Mouse (Mus musculus) intestine, postnatal 0 days (tissue): ENCODE measurements at regions not wholly inside any gene's neighbourhood (a gene's known extent, or its start where the extent isn't known, plus 50 kb on each side); places are given as distances from the start of the nearest gene placed in this dataset.

Source experiments
- ATAC-seq: fragments of 200-750 bp; cut with Nextera tagmentation; 2 replicates; pipeline ENCODE4 v1.8.0; 2017; ENCODE audit warnings: mild to moderate bottlenecking, moderate TSS enrichment, moderate library complexity
- H3K27ac ChIP-seq: fragments of 300-500 bp; sonication (generic); 2 replicates; pipeline ENCODE4 v1.5.1; 2014; ENCODE audit warnings: mild to moderate bottlenecking, low read depth, low read length, moderate library complexity
- H3K27me3 ChIP-seq: fragments of 300-500 bp; sonication (generic); replicated peaks from 2 replicates; pipeline ENCODE4 v1.6.1; 2014; ENCODE audit warnings: low read length, mixed read lengths; ENCODE audit not compliant: control insufficient read depth, insufficient read depth
- H3K36me3 ChIP-seq: fragments of 300-500 bp; sonication (generic); 2 replicates; pipeline ENCODE4 v1.6.1; 2014; ENCODE audit warnings: mild to moderate bottlenecking, moderate library complexity; ENCODE audit not compliant: control insufficient read depth, insufficient read depth
- H3K4me1 ChIP-seq: fragments of 300-500 bp; sonication (generic); replicated peaks from 2 replicates; pipeline ENCODE4 v1.6.1; 2014; ENCODE audit warnings: antibody characterized with exemption, low read length, mixed read lengths; ENCODE audit not compliant: control insufficient read depth, insufficient read depth
- H3K4me2 ChIP-seq: fragments of 300-500 bp; sonication (generic); replicated peaks from 2 replicates; pipeline ENCODE4 v1.6.1; 2014; ENCODE audit warnings: low read depth, mild to moderate bottlenecking, moderate library complexity
- H3K4me3 ChIP-seq: fragments of 300-500 bp; sonication (generic); 2 replicates; pipeline ENCODE4 v1.5.1; 2014; ENCODE audit warnings: low read depth, low read length
- H3K9ac ChIP-seq: fragments of 300-500 bp; sonication (generic); 2 replicates; pipeline ENCODE4 v1.6.1; 2014; ENCODE audit warnings: mild to moderate bottlenecking, low read depth, low read length
- H3K9me3 ChIP-seq: fragments of 300-500 bp; sonication (generic); 2 replicates; pipeline ENCODE4 v1.6.1; 2016; ENCODE audit warnings: mixed run types; ENCODE audit not compliant: control insufficient read depth
- CTCF ChIP-seq: sonication (generic); IDR thresholded peaks from 2 replicates; pipeline ENCODE4 v1.5.1; 2016; ENCODE audit warnings: low read depth, mild to moderate bottlenecking, control low read depth, antibody characterized with exemption, moderate library complexity
- WGBS: fragments of 180-500 bp; shearing (Covaris S2); extraction: QIAGEN DNeasy Blood & Tissue Kit; methylation state at CpG from one replicate; pipeline ENCODE4 v1.1.7; 2014; 5-methylcytosine and 5-hydroxymethylcytosine counted together

DNA sequence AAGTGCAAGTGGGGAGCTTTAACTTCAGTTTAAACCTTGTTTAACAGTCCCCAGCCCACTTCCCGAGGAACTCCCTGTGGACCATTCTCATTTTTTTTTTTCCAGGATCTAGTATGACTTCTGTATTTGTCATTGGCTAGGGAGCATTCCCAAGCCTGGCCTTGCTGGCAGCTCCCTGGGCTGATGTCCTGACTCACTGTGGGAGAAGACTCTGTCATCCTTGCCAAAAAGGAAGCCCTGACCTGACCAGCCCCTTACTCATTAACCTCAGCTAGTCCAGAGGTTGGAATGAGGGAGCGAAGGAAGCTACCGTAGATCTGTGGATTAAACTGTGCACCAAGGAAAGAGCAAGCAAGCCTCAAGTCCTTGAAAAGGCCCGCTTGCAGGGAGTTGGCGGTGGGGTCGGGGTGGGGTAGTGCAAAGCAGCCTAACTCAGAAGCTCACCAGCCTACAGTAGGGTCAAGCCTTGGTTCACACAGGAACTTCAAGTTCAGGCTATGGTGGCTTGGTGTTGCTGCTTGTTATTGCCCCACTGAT is 130.3 kb downstream of the Kcnrg start:
- no peak for TF ChIP-seq CTCF
- Histone ChIP-seq H3K27me3 (no peaks in the 10 kb centered on the region), H3K27ac (no peak overlapping the region), H3K4me2 (no peak overlapping the region), H3K36me3 (no peaks in the 10 kb centered on the region), H3K9ac (no peak overlapping the region), H3K4me1 (no peaks in the 10 kb centered on the region), H3K9me3 (no peaks in the 10 kb centered on the region), H3K4me3 (no peak overlapping the region)
- no peak for ATAC-seq
- WGBS = 76% methylated on average over 6 of the region's 6 CpGs

DNA sequence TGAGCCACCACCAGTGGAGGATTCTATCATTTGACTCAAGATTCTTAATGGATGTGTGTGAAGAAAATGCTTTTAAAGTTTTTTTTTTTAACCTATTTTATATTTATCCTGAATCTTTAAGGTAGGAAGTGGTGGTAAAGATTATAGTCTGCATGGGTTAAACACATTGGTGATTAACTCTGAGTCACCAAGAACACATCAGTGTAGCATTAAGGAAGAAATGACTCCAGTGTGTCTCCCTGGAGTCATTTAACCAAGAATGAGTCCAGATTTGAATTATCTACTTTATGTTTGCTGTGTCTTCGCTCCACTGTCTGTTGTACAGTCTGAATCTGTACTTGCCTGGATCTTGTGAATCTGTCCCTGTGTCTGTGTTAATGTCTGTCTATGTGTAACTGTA is 132.2 kb downstream of the Kcnrg start:
- WGBS = 84% methylated on average over 1 of the region's 1 CpGs

DNA sequence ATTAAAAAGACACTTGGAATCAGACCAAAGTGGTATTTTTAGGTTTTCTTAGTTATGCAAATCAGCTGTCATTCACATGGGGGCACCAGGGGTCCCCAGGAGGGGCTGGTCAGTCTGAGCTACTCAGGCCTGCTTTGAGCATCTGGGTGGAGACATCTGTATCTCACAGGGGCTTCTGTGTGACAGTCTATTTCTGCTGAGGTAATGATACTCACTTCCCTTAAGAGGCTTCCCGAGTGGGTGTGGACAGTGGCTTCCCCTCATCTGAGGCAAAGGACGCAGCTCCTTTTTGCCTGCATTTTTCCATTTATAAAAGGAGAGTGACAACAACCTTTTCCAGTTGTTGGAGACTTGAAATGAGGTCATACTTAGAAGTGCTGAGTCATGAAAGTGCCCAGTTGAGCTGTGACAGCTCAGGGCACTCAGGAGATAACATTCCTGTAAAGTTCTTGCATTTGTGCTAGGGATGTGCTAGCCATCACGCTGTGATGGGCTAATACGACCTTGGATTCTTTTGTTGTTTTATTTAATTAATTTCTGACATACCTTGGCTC is 136.7 kb downstream of the Kcnrg start:
- no peak overlapping the region for H3K9ac ChIP-seq
- no peaks in the 10 kb centered on the region for H3K4me1 ChIP-seq
- no peak for ATAC-seq
- H3K27me3 ChIP-seq = no peaks in the 10 kb centered on the region
- H3K36me3 ChIP-seq = no peaks in the 10 kb centered on the region
- TF ChIP-seq CTCF = no peak
- H3K4me2 ChIP-seq = no peak overlapping the region
- no peak overlapping the region for H3K4me3 ChIP-seq
- H3K9me3 ChIP-seq = no peaks in the 10 kb centered on the region
- no peak overlapping the region for H3K27ac ChIP-seq
- WGBS = 36% methylated on average over 4 of the region's 4 CpGs

More for the DNA sequence above, 132.2 kb downstream of the Kcnrg start:
- no peak for TF ChIP-seq CTCF
- Histone ChIP-seq H3K9ac (no peak overlapping the region), H3K36me3 (no peaks in the 10 kb centered on the region), H3K9me3 (no peaks in the 10 kb centered on the region), H3K4me2 (no peak overlapping the region), H3K4me3 (no peak overlapping the region), H3K27me3 (no peaks in the 10 kb centered on the region), H3K4me1 (no peaks in the 10 kb centered on the region), H3K27ac (no peak overlapping the region)
- no peak for ATAC-seq

DNA sequence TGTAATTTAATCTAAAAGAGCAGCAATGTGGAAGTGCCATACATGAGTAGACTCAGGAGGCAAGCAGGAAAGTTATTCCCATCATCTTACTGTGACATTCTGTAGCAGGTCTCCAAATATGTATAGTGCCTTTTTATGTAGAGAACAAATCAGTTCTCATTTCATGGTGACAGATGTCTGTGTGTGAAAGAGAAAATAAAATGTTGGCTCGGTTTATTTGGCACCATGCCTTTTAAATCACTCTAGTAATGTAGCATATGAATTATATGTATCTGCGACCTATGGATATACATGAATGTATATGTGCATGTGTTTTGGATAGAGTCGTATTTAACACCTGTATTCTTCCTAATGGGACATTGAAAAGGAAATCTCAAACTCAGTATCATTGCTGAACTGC is 146.2 kb downstream of the Kcnrg start:
- ATAC-seq = no peak
- Histone ChIP-seq H3K4me3 (no peak overlapping the region), H3K4me2 (no peak overlapping the region), H3K9ac (no peak overlapping the region), H3K9me3 (no peaks in the 10 kb centered on the region), H3K27ac (no peak overlapping the region), H3K36me3 (no peaks in the 10 kb centered on the region), H3K4me1 (no peaks in the 10 kb centered on the region), H3K27me3 (no peaks in the 10 kb centered on the region)
- 88% methylated on average over 3 of the region's 3 CpGs for WGBS
- no peak for TF ChIP-seq CTCF

DNA sequence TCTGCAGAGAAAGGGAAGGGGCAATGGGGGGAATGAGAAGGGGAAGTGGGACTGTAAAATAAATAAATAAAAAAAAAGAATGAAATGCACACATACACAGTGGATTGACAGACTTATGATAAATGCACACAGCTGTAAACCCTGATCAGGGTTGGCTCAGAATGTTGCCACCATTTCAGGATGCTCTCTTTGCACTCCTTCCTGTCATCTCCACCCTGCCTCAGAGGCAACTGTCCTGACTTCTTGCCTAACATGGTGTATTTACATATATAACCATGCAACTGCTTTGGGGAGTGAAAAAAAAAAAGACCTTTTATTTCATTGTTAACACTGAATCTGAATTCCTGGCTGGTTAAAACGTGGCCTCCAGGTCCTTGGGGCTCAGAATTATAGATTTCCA is 149.4 kb downstream of the Kcnrg start:
- WGBS = 19% methylated on average over 1 of the region's 1 CpGs
- Histone ChIP-seq H3K4me1 (no peaks in the 10 kb centered on the region), H3K27ac (no peak overlapping the region), H3K4me3 (no peak overlapping the region; the same call in 1 of the 2 replicates), H3K9me3 (no peaks in the 10 kb centered on the region), H3K9ac (no peak overlapping the region), H3K4me2 (peak overlapping the region; percentile 57; the same call in 1 of the 2 replicates), H3K27me3 (no peaks in the 10 kb centered on the region), H3K36me3 (no peaks in the 10 kb centered on the region)
- no peak for ATAC-seq
- TF ChIP-seq CTCF = no peak

DNA sequence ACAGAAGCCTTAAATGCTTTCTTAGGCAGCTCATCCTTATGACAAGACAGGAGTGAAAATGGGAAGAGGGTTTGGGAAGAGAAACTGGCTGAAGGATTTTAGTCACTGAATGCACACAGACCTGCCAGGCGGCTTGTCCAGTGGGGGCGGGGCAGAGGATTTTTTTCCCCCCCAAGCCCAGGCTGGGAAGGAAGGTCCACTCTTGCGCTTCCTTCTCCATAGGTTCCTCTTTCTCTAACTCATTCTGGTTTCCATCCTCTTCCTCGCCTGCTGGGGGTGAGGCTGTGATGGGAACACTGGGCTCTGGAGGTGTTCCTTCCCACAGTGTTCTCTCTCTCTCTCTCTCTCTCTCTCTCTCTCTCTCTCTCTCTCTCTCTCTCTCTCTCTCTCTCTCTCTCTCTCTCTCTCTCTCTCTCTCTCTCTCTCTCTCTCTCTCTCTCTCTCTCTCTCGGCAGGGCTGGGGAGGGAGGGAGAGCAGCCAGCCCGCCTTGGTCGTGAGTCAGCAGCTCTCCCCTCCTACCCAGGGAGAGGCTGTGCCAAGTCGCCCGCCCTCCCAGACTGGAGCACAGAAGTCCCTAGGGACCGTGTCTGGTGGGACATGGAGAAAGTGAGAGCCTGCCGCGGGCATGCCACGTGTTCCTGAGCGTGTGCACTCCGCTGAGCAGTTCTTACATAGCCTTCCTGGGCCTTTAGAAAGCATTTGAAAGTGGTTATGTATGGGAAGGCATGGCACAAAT is 150.0 kb downstream of the Kcnrg start:
- Histone ChIP-seq H3K36me3 (no peaks in the 10 kb centered on the region), H3K27ac (no peak overlapping the region), H3K9ac (no peak overlapping the region), H3K4me1 (no peaks in the 10 kb centered on the region), H3K27me3 (no peaks in the 10 kb centered on the region), H3K9me3 (no peaks in the 10 kb centered on the region), H3K4me3 (no peak overlapping the region; the same call in 1 of the 2 replicates), H3K4me2 (peak overlapping the region; percentile 57)
- no peak for ATAC-seq
- 11% methylated on average over 14 of the region's 15 CpGs for WGBS
- no peak for TF ChIP-seq CTCF
